Mouse (Mus musculus) adrenal gland, postnatal 25 days (tissue): ENCODE data around the gene Cby3. TPM values are rescaled to one million over a fixed set of nuclear protein-coding genes. Genes with fewer than 3 reads are reported as not detected.

Source experiments
- DNase-seq: peaks from one replicate; pipeline ENCODE4 v3.0.0; 2021; ENCODE audit warnings: mixed read lengths
- microRNA-seq, 2 experiments: library from miRNA; unstranded; fragments of <30 nt; microRNA quantifications; one replicate each; pipeline ENCODE4 v1.2.0; 2021
- total RNA-seq: library from RNA; stranded (reverse); gene quantifications from 2 replicates; pipeline ENCODE4 v1.2.3, GENCODE M21; 2021

Cby3 gene
- total RNA-seq, 1 experiment from 2014 or later = not detected

DNA sequence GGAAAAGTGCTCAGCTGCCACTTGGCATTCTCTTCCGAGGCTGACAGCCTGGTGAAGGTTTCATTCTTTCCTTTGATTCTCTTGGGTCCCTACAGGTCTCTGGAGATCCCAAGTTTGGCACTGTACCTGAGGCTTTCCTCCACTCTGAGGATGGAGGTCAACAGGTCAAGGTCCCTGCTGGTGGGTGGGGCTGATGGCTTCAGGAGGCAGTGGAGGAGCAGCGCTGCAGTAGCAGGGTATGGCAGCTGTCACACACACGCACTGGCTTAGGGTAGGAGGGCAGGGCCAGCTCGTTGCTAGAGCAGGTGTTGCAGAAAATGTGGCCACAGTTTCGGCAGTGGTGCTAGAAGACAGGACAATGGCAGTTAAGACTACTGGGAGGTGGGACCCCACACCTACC lies 35.4 kb downstream of the Cby3 start:
- no peak for DNase-seq

DNA sequence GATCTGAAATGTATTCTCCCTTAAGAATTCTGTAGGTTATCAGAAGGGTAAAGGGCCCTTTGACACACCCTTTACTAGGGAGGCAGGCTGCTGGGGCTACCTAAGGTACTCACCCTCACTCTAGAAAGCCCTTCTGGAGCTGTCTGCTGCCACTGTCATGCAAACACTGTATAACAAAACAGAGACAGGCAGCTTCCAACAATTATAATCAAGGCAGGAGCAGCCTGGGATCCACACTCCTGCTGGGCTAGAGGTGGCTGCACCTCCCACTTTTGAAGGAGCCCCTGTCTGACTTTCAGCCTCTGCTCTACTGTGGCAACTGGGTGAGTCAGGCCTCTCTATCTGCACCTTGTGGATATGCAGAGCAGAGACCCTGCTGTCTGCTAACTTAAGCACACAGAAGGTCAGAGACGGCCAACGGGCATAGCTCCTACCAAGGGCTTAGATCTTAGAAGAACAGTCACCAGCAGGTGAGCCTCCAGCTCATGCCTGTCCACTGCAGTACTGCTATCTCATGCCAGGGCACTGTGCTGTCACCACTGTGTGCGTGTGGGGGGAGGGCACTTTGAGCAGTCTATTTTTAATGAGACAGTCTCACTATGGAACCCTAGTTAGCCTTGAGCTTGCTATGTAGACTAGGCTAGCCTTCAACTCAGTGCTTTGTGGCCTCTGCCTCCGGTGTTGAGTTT lies 37.2 kb downstream of the Cby3 start:
- DNase-seq = no peak

DNA sequence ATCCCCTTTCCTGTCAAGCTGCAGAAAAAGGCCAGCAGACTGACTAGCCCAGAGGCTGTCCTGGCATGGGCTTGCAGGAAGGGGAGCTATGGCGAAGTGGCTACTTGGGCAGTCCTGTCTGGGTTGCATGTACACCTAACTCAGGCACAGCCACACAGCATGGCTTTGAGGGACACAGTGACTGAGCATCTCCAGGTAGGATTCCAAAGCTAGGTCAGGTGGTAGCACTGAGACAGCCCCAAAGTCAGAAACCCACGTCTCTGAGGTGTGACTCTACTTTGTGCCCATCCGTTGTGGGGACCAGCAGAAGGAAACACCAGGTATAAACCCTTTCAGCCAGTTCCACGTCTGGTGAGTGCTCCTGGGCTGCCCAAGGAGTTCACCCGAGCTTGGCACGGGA lies 39.0 kb downstream of the Cby3 start:
- no peak for DNase-seq

DNA sequence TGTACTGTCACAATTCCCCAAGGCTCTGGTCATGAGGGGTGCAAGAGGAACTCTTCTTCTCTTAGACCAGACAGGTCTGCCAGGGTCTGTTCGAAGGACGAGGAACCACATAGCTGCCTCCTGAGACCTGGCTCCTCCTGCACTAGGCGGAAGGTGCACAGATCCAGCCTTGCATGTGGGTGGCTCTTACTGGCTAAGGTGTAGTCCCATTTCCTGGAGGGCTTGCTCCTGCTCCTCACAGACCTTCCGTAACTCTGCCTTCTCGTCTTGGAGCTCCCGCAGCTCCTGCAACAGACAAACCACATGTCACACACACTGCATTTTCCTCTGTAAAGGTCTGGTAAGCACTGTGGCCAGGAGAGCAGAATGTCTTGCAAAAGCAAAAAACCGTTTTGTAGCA lies 40.5 kb downstream of the Cby3 start:
- DNase-seq = no peak

DNA sequence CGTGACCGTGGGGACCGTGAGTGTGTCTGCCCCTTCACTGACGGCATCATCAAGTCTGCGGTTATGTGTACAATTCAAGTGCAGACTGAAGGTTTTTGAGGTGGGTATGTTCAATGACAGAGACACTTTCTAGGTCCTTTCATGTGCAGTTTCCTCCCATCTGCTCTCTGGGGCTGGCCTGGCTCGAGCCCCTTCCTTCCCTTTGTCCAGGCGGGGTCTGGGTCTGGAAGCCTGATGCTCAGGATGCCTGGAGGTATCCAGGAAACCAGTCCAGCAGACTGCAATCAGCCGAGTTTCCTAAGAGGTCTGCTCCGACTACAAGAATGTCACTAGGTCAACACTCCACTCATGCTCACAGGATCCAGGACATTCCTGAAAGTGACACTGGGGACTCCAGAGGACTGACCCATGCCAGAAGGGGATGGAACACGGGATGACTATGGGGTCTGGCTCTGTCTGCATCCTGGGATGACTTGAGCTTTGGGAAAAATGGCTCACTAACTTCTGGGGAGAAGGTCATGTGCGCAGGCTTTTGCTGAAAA lies 42.6 kb downstream of the Cby3 start:
- DNase-seq = no peak

DNA sequence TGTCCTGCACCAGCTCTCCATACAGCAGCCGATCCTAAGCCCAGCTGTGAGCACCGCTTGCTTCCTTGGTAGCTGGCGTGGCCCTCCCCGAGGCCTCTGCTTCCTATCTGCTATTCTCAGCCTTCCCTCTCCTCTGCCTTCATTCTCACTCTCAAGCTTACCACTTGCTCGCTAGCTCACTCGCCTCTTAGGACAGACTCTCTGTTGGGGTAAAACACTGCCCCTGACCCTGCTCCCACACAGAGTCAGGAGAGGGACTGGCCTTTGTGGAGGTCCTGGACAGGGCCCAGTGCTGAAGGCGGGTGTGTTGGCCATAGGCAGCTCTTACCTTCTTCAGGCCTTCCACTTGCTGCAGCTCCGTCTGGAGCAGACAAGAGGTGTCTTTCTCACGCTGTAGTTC lies 43.1 kb downstream of the Cby3 start:
- no peak for DNase-seq

DNA sequence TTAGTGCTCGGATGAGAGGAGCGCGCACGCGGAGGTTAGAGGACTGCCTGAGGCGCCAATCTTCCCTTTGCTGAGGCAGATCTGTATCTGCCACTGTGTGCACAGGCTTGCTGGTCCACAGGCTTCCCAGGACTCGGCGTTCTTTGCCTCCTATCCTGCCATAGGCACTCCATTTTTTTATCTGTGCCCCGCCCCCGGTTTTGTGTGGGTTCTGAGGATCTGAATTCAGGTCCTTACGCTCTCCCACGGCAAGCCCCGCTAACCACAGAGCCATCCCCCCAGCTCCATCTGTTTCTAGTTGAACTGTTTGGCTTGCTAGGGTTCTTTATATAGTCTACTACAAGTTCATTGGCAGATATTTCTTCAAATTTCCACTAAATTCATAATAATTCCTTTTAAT lies 44.5 kb downstream of the Cby3 start:
- DNase-seq = no peak

DNA sequence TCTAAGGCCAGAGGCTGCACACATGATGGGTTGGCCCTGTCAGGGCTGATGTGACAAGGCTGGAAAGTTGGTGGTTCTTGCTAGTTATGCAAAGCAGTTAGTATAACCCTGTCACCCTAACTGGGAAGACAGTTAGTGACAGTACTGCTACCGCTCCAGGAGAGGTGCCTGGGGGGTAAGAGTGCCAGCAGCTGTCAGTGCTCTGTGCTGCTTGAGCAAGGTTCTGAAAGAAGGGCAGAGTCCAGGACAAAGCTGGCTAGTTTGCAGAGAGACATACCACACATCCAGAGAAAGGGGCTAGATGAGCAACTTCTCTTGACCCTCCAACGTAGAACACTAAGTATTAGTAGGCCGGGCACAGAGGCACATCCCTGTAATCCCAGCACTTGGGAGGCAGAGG lies 48.2 kb downstream of the Cby3 start:
- no peak for DNase-seq

DNA sequence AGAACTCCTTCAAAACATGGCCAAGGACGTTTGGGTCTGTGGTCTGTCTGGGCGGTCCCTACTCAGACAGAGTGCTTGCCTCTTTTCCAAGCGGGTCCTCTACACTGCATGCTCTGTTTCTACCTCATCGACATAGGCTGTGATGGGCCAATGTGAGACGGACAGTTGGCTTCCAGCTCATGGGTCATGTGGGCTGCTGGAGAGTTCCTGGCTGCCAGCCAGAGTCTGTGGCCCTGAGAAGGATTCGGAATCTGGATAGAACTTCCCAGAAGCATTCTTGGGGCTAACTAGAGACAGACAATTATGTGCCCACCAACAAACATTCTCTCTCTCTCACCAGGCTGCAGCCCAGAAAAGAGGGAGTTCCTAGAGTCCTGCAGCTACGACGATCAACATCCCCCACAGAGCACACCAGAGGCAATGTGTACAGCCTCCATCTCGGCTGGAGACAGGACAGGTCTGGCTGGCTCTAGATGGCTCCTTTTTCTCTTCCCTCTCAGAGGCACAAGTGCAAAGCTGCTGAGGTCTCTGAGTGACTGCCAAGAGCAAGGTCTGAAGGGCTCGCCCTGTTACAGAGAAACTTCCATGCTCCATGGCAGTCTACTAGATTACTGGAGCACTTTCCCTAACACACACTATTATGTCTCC lies 49.2 kb downstream of the Cby3 start:
- DNase-seq = peak; percentile 79

DNA sequence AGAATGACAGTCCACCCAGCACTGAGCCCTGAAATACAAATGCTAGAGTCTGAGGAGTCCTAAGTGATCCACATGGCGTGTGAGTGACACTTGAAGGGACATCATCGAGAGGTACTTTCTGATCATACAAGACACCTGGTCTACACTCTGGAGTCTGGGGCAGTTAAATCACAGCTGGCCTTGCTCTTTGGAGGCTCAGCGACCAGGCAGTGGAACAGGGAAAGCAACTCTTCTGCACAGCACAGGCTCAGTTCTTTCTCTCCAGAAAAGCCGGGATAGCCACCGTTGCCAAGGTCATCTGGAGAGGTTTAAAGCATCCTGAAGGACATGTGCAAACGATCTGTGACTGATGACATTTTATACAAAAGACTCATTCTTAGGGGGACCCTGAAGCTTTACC lies 53.0 kb downstream of the Cby3 start:
- no peak for DNase-seq

Small RNA genes lying within 50 kb of the gene (microRNA-seq; reads per million reads assigned to microRNA genes)
- gene Mir804 = 0 reads per million in 2 experiments

Other genes with a start within 250 kb of the Cby3 start
- gene Tbc1d9b, start 223.1 kb upstream of the Cby3 start, total RNA-seq = 117 and 129 TPM in 2 replicates
- gene Mrnip, start 180.0 kb upstream of the Cby3 start, total RNA-seq = 10.5 and 15.0 TPM in 2 replicates
- 784 and 1,020 TPM in 2 replicates for gene Sqstm1, start 143.6 kb upstream of the Cby3 start, total RNA-seq
- 138 and 161 TPM in 2 replicates for gene Mgat4b, start 143.6 kb upstream of the Cby3 start, total RNA-seq
- gene Ltc4s, start 115.8 kb upstream of the Cby3 start, total RNA-seq = 6.2 and 7.5 TPM in 2 replicates
- 28.4 and 29.5 TPM in 2 replicates for gene Maml1, start 62.2 kb upstream of the Cby3 start, total RNA-seq
- 362 and 433 TPM in 2 replicates for gene Canx, start 28.8 kb upstream of the Cby3 start, total RNA-seq
- gene Hnrnph1, start 22.5 kb downstream of the Cby3 start, total RNA-seq = 310 and 324 TPM in 2 replicates
- gene Rufy1, start 76.7 kb downstream of the Cby3 start, total RNA-seq = 37.8 and 41.8 TPM in 2 replicates
- gene Adamts2, start 247.6 kb downstream of the Cby3 start, total RNA-seq = 5.0 and 6.6 TPM in 2 replicates